In the genomic region with DNA sequence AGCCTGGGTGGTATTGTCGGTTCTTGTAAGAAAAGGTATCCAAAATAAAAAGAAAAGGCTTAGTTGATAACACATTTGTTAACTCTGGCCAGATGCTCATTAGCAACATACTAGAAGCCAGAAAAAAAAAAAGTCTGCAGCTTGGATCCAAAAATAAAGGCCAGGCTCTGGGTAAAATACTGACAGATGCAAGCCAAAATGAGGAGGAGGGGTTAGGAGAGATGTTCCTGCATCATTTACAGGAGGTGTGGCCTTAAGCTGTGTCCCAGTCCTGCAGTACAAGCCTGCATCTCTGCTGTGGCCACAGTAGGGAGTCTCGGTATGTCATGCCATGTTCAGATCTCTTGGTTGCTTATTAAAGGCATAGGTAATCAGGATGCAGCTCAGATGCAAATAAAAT, we compare ENCODE assay signal across 27 mouse cellular contexts.
DNase-seq lines count a peak whose midpoint lies in the region; ATAC-seq and TF ChIP-seq lines count a peak whose summit lies in the region.
"Had no signal": no experiment of that assay in that cellular context is flagged by ENCODE, and none has a peak within 500 bp of the region (broad histone marks: within the 10 kb centered on the region; RNA-seq: fewer than 3 reads in every experiment).

No protein-coding gene starts in this region.

- no peak overlapping the region for H3K27ac ChIP-seq in forebrain, postnatal 0 days (ENCODE audit: low read depth, low read length)
- H3K27ac ChIP-seq in forebrain, embryonic 13.5 days: no peak overlapping the region
- peak overlapping the region; percentile 61; the same call in 1 of the 2 replicates for H3K27ac ChIP-seq in layer of hippocampus, adult 2 months
- H3K27ac ChIP-seq in midbrain, embryonic 15.5 days: no peak overlapping the region
- H3K27ac ChIP-seq: forebrain, embryonic 10.5 days; forebrain, embryonic 15.5 days; heart, adult 2 months; heart, embryonic 10.5 days; heart, embryonic 13.5 days; hindbrain, embryonic 14.5 days; hindbrain, postnatal 0 days had no signal

- H3K4me2 ChIP-seq in forebrain, postnatal 0 days (ENCODE audit: low read depth): no peak overlapping the region
- H3K4me2 ChIP-seq in forebrain, embryonic 13.5 days: no peak overlapping the region
- H3K4me2 ChIP-seq in midbrain, embryonic 15.5 days: no peak overlapping the region
- H3K4me2 ChIP-seq: forebrain, embryonic 15.5 days; heart, embryonic 13.5 days; hindbrain, embryonic 14.5 days had no signal

- H3K9me3 ChIP-seq in forebrain, postnatal 0 days (ENCODE audit: low read length): no peaks in the 10 kb centered on the region
- H3K9me3 ChIP-seq in forebrain, embryonic 13.5 days (replicated peaks): no peaks in the 10 kb centered on the region
- H3K9me3 ChIP-seq in midbrain, embryonic 15.5 days: no peaks in the 10 kb centered on the region
- H3K9me3 ChIP-seq: forebrain, embryonic 10.5 days; forebrain, embryonic 15.5 days; G1E; heart, embryonic 10.5 days; heart, embryonic 13.5 days had no signal

- no peaks in the 10 kb centered on the region for H3K36me3 ChIP-seq in forebrain, postnatal 0 days (ENCODE audit: insufficient read depth)
- no peaks in the 10 kb centered on the region for H3K36me3 ChIP-seq in forebrain, embryonic 13.5 days (ENCODE audit: poor library complexity, severe bottlenecking)
- no peaks in the 10 kb centered on the region for H3K36me3 ChIP-seq in midbrain, embryonic 15.5 days (replicated peaks)
- H3K36me3 ChIP-seq: forebrain, embryonic 10.5 days; forebrain, embryonic 15.5 days; G1E; heart, embryonic 10.5 days; heart, embryonic 13.5 days had no signal

- H3K9ac ChIP-seq in forebrain, postnatal 0 days: no peak overlapping the region
- no peak overlapping the region for H3K9ac ChIP-seq in forebrain, embryonic 13.5 days
- no peak overlapping the region for H3K9ac ChIP-seq in midbrain, embryonic 15.5 days
- H3K9ac ChIP-seq: forebrain, embryonic 15.5 days; heart, embryonic 13.5 days; hindbrain, embryonic 14.5 days had no signal

- H3K4me1 ChIP-seq in forebrain, postnatal 0 days (ENCODE audit: insufficient read depth): no peaks in the 10 kb centered on the region
- no peaks in the 10 kb centered on the region for H3K4me1 ChIP-seq in forebrain, embryonic 13.5 days
- H3K4me1 ChIP-seq in midbrain, embryonic 15.5 days: no peaks in the 10 kb centered on the region
- H3K4me1 ChIP-seq: forebrain, embryonic 10.5 days; forebrain, embryonic 15.5 days; heart, embryonic 10.5 days; heart, embryonic 13.5 days had no signal

- no peak overlapping the region for H3K4me3 ChIP-seq in forebrain, postnatal 0 days (ENCODE audit: low read depth, low read length)
- no peak overlapping the region for H3K4me3 ChIP-seq in forebrain, embryonic 13.5 days
- H3K4me3 ChIP-seq in layer of hippocampus, adult 2 months: no peak overlapping the region
- H3K4me3 ChIP-seq in midbrain, embryonic 15.5 days: no peak overlapping the region
- H3K4me3 ChIP-seq: forebrain, embryonic 10.5 days; forebrain, embryonic 15.5 days; heart, adult 2 months; heart, embryonic 10.5 days; heart, embryonic 13.5 days had no signal

- WGBS in forebrain, postnatal 0 days: 70% methylated on average over 2 of the region's 2 CpGs
- 77% methylated on average over 2 of the region's 2 CpGs for WGBS in forebrain, embryonic 13.5 days
- 71% methylated on average over 2 of the region's 2 CpGs for WGBS in midbrain, embryonic 15.5 days

- DNase-seq in forebrain, postnatal 0 days: no peak
- DNase-seq in layer of hippocampus, adult 2 months (ENCODE audit: low spot score in 2 of 2): no peak
- DNase-seq in layer of hippocampus, postnatal 25 days (ENCODE audit: extremely low spot score in 1 of 2, low spot score in 1 of 2): no peak
- DNase-seq in brain, adult 2 months (ENCODE audit: low read depth, low spot score): peak; percentile 70
- peak; percentile 57 for DNase-seq in telencephalon, adult 2 months (ENCODE audit: low read depth, low spot score)
- DNase-seq: adrenal gland, postnatal 10 days; B cell, adult 2 months; cerebellum, adult 18-20 months; cerebellum, adult 9-10 months; cerebellum, postnatal 14 days; gastrocnemius, postnatal 10 days; gastrocnemius, postnatal 36 days; heart, adult 2 months; heart, postnatal 14 days; heart, postnatal 4 days had no signal

- ATAC-seq in forebrain, postnatal 0 days: peak; percentile 53
- ATAC-seq in forebrain, embryonic 13.5 days: no peak
- ATAC-seq in midbrain, embryonic 15.5 days (replicated peaks): no peak
- ATAC-seq: forebrain, embryonic 15.5 days; hindbrain, postnatal 0 days; inflammation-experienced regulatory T-cells, adult 6 months; Patski had no signal

- H3K27me3 ChIP-seq in forebrain, postnatal 0 days (ENCODE audit: insufficient read depth, low read length): no peaks in the 10 kb centered on the region
- H3K27me3 ChIP-seq in forebrain, embryonic 13.5 days: no peaks in the 10 kb centered on the region
- no peaks in the 10 kb centered on the region for H3K27me3 ChIP-seq in midbrain, embryonic 15.5 days (replicated peaks)
- H3K27me3 ChIP-seq: CH12.LX; forebrain, embryonic 15.5 days; heart, embryonic 13.5 days had no signal

- TF ChIP-seq CTCF in forebrain, postnatal 0 days (IDR thresholded peaks at IDR 0.05; ENCODE audit: low read depth): no peak
- TF ChIP-seq CTCF in layer of hippocampus, adult 2 months (conservative IDR thresholded peaks at IDR 0.05): no peak

Comparison
In these comparisons a context has a peak if more than half of its experiments do, and no peak if none do; other contexts are left out.
1. DNase-seq: peak in brain, adult 2 months (single experiment) and telencephalon, adult 2 months (single experiment); none in forebrain, postnatal 0 days (single experiment), layer of hippocampus, adult 2 months (0 of 2) and layer of hippocampus, postnatal 25 days (0 of 2).